12 mouse cellular contexts compared by ENCODE assay signal in the genomic region with DNA sequence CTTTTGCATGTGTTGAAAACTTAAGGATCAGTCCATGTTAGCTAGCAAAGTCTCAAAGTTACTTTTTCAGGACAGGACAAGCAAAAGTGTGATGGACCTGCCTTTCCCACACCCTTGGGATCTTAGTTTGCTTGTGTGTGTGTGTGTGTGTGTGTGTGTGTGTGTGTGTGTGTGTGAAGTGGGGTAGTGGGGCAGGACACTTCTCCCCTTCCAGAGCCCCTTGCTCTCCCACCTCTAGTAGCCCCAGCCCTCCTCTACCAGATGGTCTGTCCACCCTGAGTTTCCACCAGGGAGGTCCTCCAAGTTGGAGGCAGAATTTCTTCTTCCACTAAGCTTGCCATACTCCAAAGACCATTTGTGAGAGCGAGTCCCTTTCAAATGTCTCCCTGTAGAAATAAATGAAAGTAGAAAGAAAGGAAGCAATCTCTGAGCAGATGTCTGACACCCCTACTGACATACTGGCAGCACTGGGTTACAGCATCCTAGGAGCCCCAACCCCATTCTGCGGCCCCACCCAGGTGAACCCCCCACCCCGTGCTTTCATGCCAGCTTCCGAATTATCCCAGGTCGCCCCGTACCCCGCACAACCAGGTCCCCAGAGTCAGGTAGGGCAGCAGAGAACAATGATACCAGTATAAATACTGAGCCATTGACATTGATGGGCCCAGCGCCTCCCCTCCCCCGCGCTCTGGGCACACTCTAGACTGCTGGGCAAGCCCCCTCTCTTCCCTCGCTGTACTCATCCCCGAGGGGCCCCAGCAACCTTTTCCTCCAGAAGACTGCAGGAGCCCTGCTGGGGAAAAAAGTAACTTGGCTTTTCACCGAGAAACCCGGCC. TPM values are rescaled to one million over a fixed set of nuclear protein-coding genes. Genes with fewer than 3 reads are reported as not detected.
A peak's percentile ranks its signal among the peaks of the same experiment; 100 is the strongest.
DNase-seq lines count a peak whose midpoint lies in the region; ATAC-seq and TF ChIP-seq lines count a peak whose summit lies in the region.
"Had no signal": no experiment of that assay in that cellular context is flagged by ENCODE, and none has a peak within 500 bp of the region (broad histone marks: within the 10 kb centered on the region; RNA-seq: fewer than 3 reads in every experiment).

No protein-coding gene starts in this region.

- H3K4me2 ChIP-seq in lung, embryonic 14.5 days = peak overlapping the region; percentile 48
- peak overlapping the region; percentile 34 for H3K4me2 ChIP-seq in forebrain, embryonic 14.5 days (ENCODE audit: low read length)
- peak overlapping the region; percentile 56 for H3K4me2 ChIP-seq in limb, embryonic 13.5 days (replicated peaks)
- H3K4me2 ChIP-seq in stomach, embryonic 15.5 days = peak overlapping the region; percentile 42

- H3K36me3 ChIP-seq in lung, embryonic 14.5 days (ENCODE audit: insufficient read depth) = no peaks in the 10 kb centered on the region
- H3K36me3 ChIP-seq in forebrain, embryonic 14.5 days (ENCODE audit: control insufficient read depth, insufficient read depth, low read length) = no peaks in the 10 kb centered on the region
- no peaks in the 10 kb centered on the region for H3K36me3 ChIP-seq in limb, embryonic 13.5 days
- H3K36me3 ChIP-seq in stomach, embryonic 15.5 days = no peaks in the 10 kb centered on the region

- no peaks in the 10 kb centered on the region for H3K27me3 ChIP-seq in lung, embryonic 14.5 days (ENCODE audit: insufficient read depth, low read length)
- no peaks in the 10 kb centered on the region for H3K27me3 ChIP-seq in forebrain, embryonic 14.5 days (replicated peaks; ENCODE audit: control insufficient read depth, insufficient read depth, low read length)
- no peaks in the 10 kb centered on the region for H3K27me3 ChIP-seq in limb, embryonic 13.5 days
- no peaks in the 10 kb centered on the region for H3K27me3 ChIP-seq in stomach, embryonic 15.5 days (replicated peaks)

- 18% methylated on average over 14 of the region's 14 CpGs for WGBS in lung, embryonic 14.5 days
- WGBS in forebrain, embryonic 14.5 days = 20% methylated on average over 14 of the region's 14 CpGs
- WGBS in limb, embryonic 13.5 days = 13% methylated on average over 14 of the region's 14 CpGs
- WGBS in stomach, embryonic 15.5 days = 20% methylated on average over 14 of the region's 14 CpGs

- no peak for TF ChIP-seq CTCF in lung, embryonic 14.5 days (IDR thresholded peaks at IDR 0.05; ENCODE audit: low read depth)

- H3K9me3 ChIP-seq in lung, embryonic 14.5 days (ENCODE audit: low read depth, low read length) = no peaks in the 10 kb centered on the region
- no peaks in the 10 kb centered on the region for H3K9me3 ChIP-seq in forebrain, embryonic 14.5 days (replicated peaks; ENCODE audit: control insufficient read depth, low read length)
- no peaks in the 10 kb centered on the region for H3K9me3 ChIP-seq in limb, embryonic 13.5 days
- no peaks in the 10 kb centered on the region for H3K9me3 ChIP-seq in stomach, embryonic 15.5 days

- H3K4me3 ChIP-seq in lung, embryonic 14.5 days (ENCODE audit: low read depth, low read length) = no peak overlapping the region; the same call in 1 of the 2 replicates
- no peak overlapping the region for H3K4me3 ChIP-seq in forebrain, embryonic 14.5 days (ENCODE audit: low read depth, low read length)
- peak overlapping the region; percentile 21 for H3K4me3 ChIP-seq in limb, embryonic 13.5 days
- peak overlapping the region; percentile 8; the same call in 1 of the 2 replicates for H3K4me3 ChIP-seq in stomach, embryonic 15.5 days (replicated peaks)

- no peak for ATAC-seq in lung, embryonic 14.5 days (ENCODE audit: insufficient read depth)
- peak; percentile 34; the same call in 1 of the 2 replicates for ATAC-seq in forebrain, embryonic 14.5 days
- ATAC-seq in limb, embryonic 13.5 days (ENCODE audit: low FRiP score, low read depth) = peak; percentile 75; the same call in 1 of the 2 replicates
- ATAC-seq in stomach, embryonic 15.5 days (ENCODE audit: insufficient read depth, low FRiP score, low read depth) = peak; percentile 43; the same call in 1 of the 2 replicates

- H3K4me1 ChIP-seq in lung, embryonic 14.5 days (ENCODE audit: insufficient read depth) = no peaks in the 10 kb centered on the region
- no peaks in the 10 kb centered on the region for H3K4me1 ChIP-seq in forebrain, embryonic 14.5 days (ENCODE audit: control insufficient read depth, insufficient read depth, low read length)
- 0 out of 2 replicates have a peak, but pooled peaks cover 9% of the 10 kb centered on the region for H3K4me1 ChIP-seq in limb, embryonic 13.5 days
- H3K4me1 ChIP-seq in stomach, embryonic 15.5 days = no peaks in the 10 kb centered on the region

- DNase-seq in lung, embryonic 14.5 days = no peak
- DNase-seq in lung, postnatal 4 days = no peak
- DNase-seq in forebrain, embryonic 14.5 days (ENCODE audit: low spot score) = no peak
- no peak for DNase-seq in layer of hippocampus, postnatal 14 days (ENCODE audit: low spot score in 2 of 2)
- no peak for DNase-seq in layer of hippocampus, postnatal 25 days (ENCODE audit: extremely low spot score in 1 of 2, low spot score in 1 of 2)
- DNase-seq in thymus, postnatal 25 days = no peak
- DNase-seq: cerebellum, adult 8-10 months; heart, adult 18-20 months; right cerebral cortex, adult 18-20 months had no signal

- no peak overlapping the region for H3K27ac ChIP-seq in lung, embryonic 14.5 days (ENCODE audit: low read depth)
- no peak overlapping the region for H3K27ac ChIP-seq in forebrain, embryonic 14.5 days (ENCODE audit: low read depth, low read length)
- no peak overlapping the region for H3K27ac ChIP-seq in limb, embryonic 13.5 days
- no peak overlapping the region for H3K27ac ChIP-seq in stomach, embryonic 15.5 days
- H3K27ac ChIP-seq: liver, embryonic 14.5 days had no signal

- no peak overlapping the region for H3K9ac ChIP-seq in lung, embryonic 14.5 days
- H3K9ac ChIP-seq in forebrain, embryonic 14.5 days (ENCODE audit: low read length) = no peak overlapping the region
- peak overlapping the region; percentile 25; the same call in 1 of the 2 replicates for H3K9ac ChIP-seq in limb, embryonic 13.5 days
- no peak overlapping the region for H3K9ac ChIP-seq in stomach, embryonic 15.5 days
- H3K9ac ChIP-seq: liver, embryonic 14.5 days had no signal

RNA-seq across cellular contexts. Expression of gene Gm8180, which starts 11.7 kb away (rescaled TPM):
- not detected in 2 replicates for polyA plus RNA-seq in lung, embryonic 14.5 days (2014; fragmentation: Nextera tagmentation; extraction: Ambion mirVana)
- polyA plus RNA-seq in forebrain, embryonic 14.5 days (2014; fragmentation: Nextera tagmentation; extraction: Ambion mirVana) = not detected in 2 replicates
- polyA plus RNA-seq in limb, embryonic 13.5 days (2015; fragmentation: Nextera tagmentation; extraction: Ambion mirVana) = not detected in 2 replicates
- not detected in 2 replicates for polyA plus RNA-seq in stomach, embryonic 15.5 days (2015; fragmentation: Nextera tagmentation; extraction: Ambion mirVana)
- total RNA-seq in layer of hippocampus, postnatal 14 days (2021) = not detected
- total RNA-seq in layer of hippocampus, postnatal 25 days (2021) = not detected
- total RNA-seq: heart, adult 18-20 months had no signal
- polyA plus RNA-seq: liver, embryonic 14.5 days had no signal

RNA-seq across cellular contexts. Expression of gene Gm6526, which starts 48.6 kb away (rescaled TPM):
- polyA plus RNA-seq in lung, embryonic 14.5 days (2014; fragmentation: Nextera tagmentation; extraction: Ambion mirVana) = not detected in 2 replicates
- polyA plus RNA-seq in forebrain, embryonic 14.5 days (2014; fragmentation: Nextera tagmentation; extraction: Ambion mirVana) = not detected in 2 replicates
- not detected in 2 replicates for polyA plus RNA-seq in limb, embryonic 13.5 days (2015; fragmentation: Nextera tagmentation; extraction: Ambion mirVana)
- not detected in 2 replicates for polyA plus RNA-seq in stomach, embryonic 15.5 days (2015; fragmentation: Nextera tagmentation; extraction: Ambion mirVana)
- total RNA-seq in layer of hippocampus, postnatal 14 days (2021) = not detected
- not detected for total RNA-seq in layer of hippocampus, postnatal 25 days (2021)
- total RNA-seq: heart, adult 18-20 months had no signal
- polyA plus RNA-seq: liver, embryonic 14.5 days had no signal

Comparison
In these comparisons a context has a peak if more than half of its experiments do, and no peak if none do; other contexts are left out.
1. H3K4me3 ChIP-seq: peak in limb, embryonic 13.5 days (single experiment) and stomach, embryonic 15.5 days (single experiment); none in lung, embryonic 14.5 days (single experiment) and forebrain, embryonic 14.5 days (single experiment).
2. Peak in every context shown above with its lines, with median percentiles within 50 percentile points of each other: H3K4me2 ChIP-seq.